Mouse (Mus musculus): ENCODE data around the gene Gm10972. TPM values are rescaled to one million over a fixed set of nuclear protein-coding genes. Genes with fewer than 3 reads are reported as not detected.

Gm10972 gene
- polyA plus RNA-seq, 1 experiment from 2014 or later, result not detected

Other genes starting within 250 kb of the Gm10972 start
- 0.94 and 1.1 TPM in 2 replicates for gene Lingo4, start 244.6 kb upstream of the Gm10972 start, polyA plus RNA-seq (2014; fragmentation: Nextera tagmentation; extraction: Ambion mirVana)
- 45.8 and 53.5 TPM in 2 replicates for gene Tdrkh, start 229.8 kb upstream of the Gm10972 start, polyA plus RNA-seq (2014; fragmentation: Nextera tagmentation; extraction: Ambion mirVana)
- 58.4 and 59.9 TPM in 2 replicates for gene Mrpl9, start 199.8 kb upstream of the Gm10972 start, polyA plus RNA-seq (2014; fragmentation: Nextera tagmentation; extraction: Ambion mirVana)
- gene Oaz3, start 199.2 kb upstream of the Gm10972 start, polyA plus RNA-seq (2014; fragmentation: Nextera tagmentation; extraction: Ambion mirVana), result 0.89 and 1.2 TPM in 2 replicates
- gene Celf3, start 164.8 kb upstream of the Gm10972 start, polyA plus RNA-seq (2014; fragmentation: Nextera tagmentation; extraction: Ambion mirVana), result 182 and 237 TPM in 2 replicates
- 15.8 and 24.9 TPM in 2 replicates for gene Riiad1, start 162.8 kb upstream of the Gm10972 start, polyA plus RNA-seq (2014; fragmentation: Nextera tagmentation; extraction: Ambion mirVana)
- gene Snx27, start 60.4 kb upstream of the Gm10972 start, polyA plus RNA-seq (2014; fragmentation: Nextera tagmentation; extraction: Ambion mirVana), result 68.0 and 75.0 TPM in 2 replicates
- gene Tuft1, start 15.8 kb downstream of the Gm10972 start, polyA plus RNA-seq (2014; fragmentation: Nextera tagmentation; extraction: Ambion mirVana), result 7.2 and 7.7 TPM in 2 replicates
- 0.56 TPM in 1 of 2 replicates, not detected in the other for gene Selenbp2, start 50.4 kb downstream of the Gm10972 start, polyA plus RNA-seq (2014; fragmentation: Nextera tagmentation; extraction: Ambion mirVana)
- 8.8 and 9.8 TPM in 2 replicates for gene Cgn, start 143.4 kb downstream of the Gm10972 start, polyA plus RNA-seq (2014; fragmentation: Nextera tagmentation; extraction: Ambion mirVana)
- gene Pogz, start 194.5 kb downstream of the Gm10972 start, polyA plus RNA-seq (2014; fragmentation: Nextera tagmentation; extraction: Ambion mirVana), result 23.8 and 24.1 TPM in 2 replicates
- gene Psmb4, start 243.8 kb downstream of the Gm10972 start, polyA plus RNA-seq (2014; fragmentation: Nextera tagmentation; extraction: Ambion mirVana), result 380 and 393 TPM in 2 replicates